Mouse (Mus musculus) myocyte (in vitro differentiated cells): Measurements from ENCODE around the gene Kif26b.

ENCODE experiments used
- MAX ChIP-seq: IDR thresholded peaks from one replicate; pipeline ENCODE4 v1.6.1; 2011; ENCODE audit warnings: low read depth, mild to moderate bottlenecking, control low read depth
- MYOD1 ChIP-seq, 3 experiments: IDR thresholded peaks; one replicate each; pipeline ENCODE4 v1.6.1; 2011; ENCODE audit warnings: control low read depth in 2 of 3, low read depth in 2 of 3, mild to moderate bottlenecking in 2 of 3, moderate library complexity in 1 of 3; ENCODE audit not compliant: insufficient read length in 2 of 3, control insufficient read depth in 1 of 3
- MYOG ChIP-seq, 3 experiments: IDR thresholded peaks; one replicate each; pipeline ENCODE4 v1.6.1; 2011; ENCODE audit warnings: control low read depth in 2 of 3, low read depth in 2 of 3, mild to moderate bottlenecking in 2 of 3; ENCODE audit not compliant: insufficient read length in 2 of 3, control insufficient read depth in 1 of 3, insufficient read depth in 1 of 3
- POLR2A ChIP-seq: IDR thresholded peaks from one replicate; pipeline ENCODE4 v1.6.1; 2011; ENCODE audit warnings: low read depth, mild to moderate bottlenecking, control low read depth, moderate library complexity; ENCODE audit not compliant: insufficient read length
- TCF12 ChIP-seq: IDR thresholded peaks from one replicate; pipeline ENCODE4 v1.6.1; 2011; ENCODE audit warnings: mild to moderate bottlenecking, control low read depth; ENCODE audit not compliant: poor library complexity, insufficient read depth, severe bottlenecking
- USF1 ChIP-seq: IDR thresholded peaks from one replicate; pipeline ENCODE4 v1.6.1; 2011; ENCODE audit warnings: low read depth, mild to moderate bottlenecking, control low read depth, moderate library complexity

DNA sequence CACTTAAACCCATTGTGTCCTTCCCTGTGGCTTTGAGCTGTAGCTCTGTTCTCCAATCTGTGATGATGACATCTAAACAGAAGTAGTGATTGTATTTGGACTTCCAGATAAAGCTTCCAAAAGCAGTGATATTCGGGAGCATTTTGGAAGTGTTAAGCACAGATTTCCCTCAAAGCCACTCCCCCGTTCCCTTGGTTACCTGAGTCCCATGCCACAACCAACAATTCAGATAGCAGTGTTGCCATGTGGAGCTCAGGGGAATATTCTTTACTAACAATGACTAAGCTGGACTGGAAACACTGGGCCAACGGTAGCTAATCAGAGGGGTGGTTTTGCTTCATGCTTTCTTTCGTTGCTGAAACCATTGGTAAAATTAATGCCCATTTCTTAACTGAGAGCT, 300.5 kb downstream of the Kif26b start:
- TF ChIP-seq USF1 (no peak), MYOG (IDR thresholded peaks at IDR 0.05; ENCODE audit: control insufficient read depth in 1 of 3, insufficient read depth in 1 of 3, insufficient read length in 2 of 3, low read depth in 2 of 3) (no peak), POLR2A (no peak), MAX (no peak), MYOD1 (IDR thresholded peaks at IDR 0.05; ENCODE audit: control insufficient read depth in 1 of 3, insufficient read length in 2 of 3, low read depth in 2 of 3) (no peak), TCF12 (no peak)
